Mouse (Mus musculus) kidney, embryonic 15.5 days (tissue): ENCODE data around the gene Sirpa. TPM values are rescaled to one million over a fixed set of nuclear protein-coding genes. Genes with fewer than 3 reads are reported as not detected.
A peak's percentile ranks its signal among the peaks of the same experiment; 100 is the strongest.

Experiments used
- ATAC-seq: fragments of 200-750 bp; cut with Nextera tagmentation; replicated peaks from 2 replicates; pipeline ENCODE4 v1.8.0; 2017; ENCODE audit warnings: moderate TSS enrichment; ENCODE audit not compliant: low FRiP score
- H3K27ac ChIP-seq: fragments of 300-500 bp; sonication (generic); 2 replicates; pipeline ENCODE4 v1.5.1; 2015; ENCODE audit warnings: mild to moderate bottlenecking, inconsistent platforms
- H3K27me3 ChIP-seq: fragments of 300-500 bp; sonication (generic); 2 replicates; pipeline ENCODE4 v1.6.1; 2015; ENCODE audit warnings: inconsistent platforms
- H3K36me3 ChIP-seq: fragments of 300-500 bp; sonication (generic); 2 replicates; pipeline ENCODE4 v1.6.1; 2015; ENCODE audit warnings: inconsistent platforms
- H3K4me1 ChIP-seq: fragments of 300-500 bp; sonication (generic); 2 replicates; pipeline ENCODE4 v1.6.1; 2015; ENCODE audit warnings: inconsistent platforms
- H3K4me2 ChIP-seq: fragments of 300-500 bp; sonication (generic); 2 replicates; pipeline ENCODE4 v1.6.1; 2015; ENCODE audit warnings: moderate library complexity, mild to moderate bottlenecking, inconsistent platforms
- H3K4me3 ChIP-seq: fragments of 300-500 bp; sonication (generic); replicated peaks from 2 replicates; pipeline ENCODE4 v1.5.1; 2015; ENCODE audit warnings: mild to moderate bottlenecking, inconsistent platforms
- H3K9ac ChIP-seq: fragments of 300-500 bp; sonication (generic); 2 replicates; pipeline ENCODE4 v1.6.1; 2015; ENCODE audit warnings: mild to moderate bottlenecking, inconsistent platforms
- H3K9me3 ChIP-seq: fragments of 300-500 bp; sonication (generic); replicated peaks from 2 replicates; pipeline ENCODE4 v1.6.1; 2016; ENCODE audit warnings: inconsistent platforms
- WGBS: fragments of 180-500 bp; shearing (Covaris S2); methylation state at CpG from one replicate; pipeline ENCODE4 v1.1.7; 2015; ENCODE audit warnings: mixed read lengths; 5-methylcytosine and 5-hydroxymethylcytosine counted together
- polyA plus RNA-seq: library from polyadenylated mRNA; unstranded; fragments of >200 nt; fragmentation: Nextera tagmentation; extraction: Ambion mirVana; gene quantifications from 2 replicates; pipeline ENCODE4 v1.2.1, GENCODE M21; 2015

Sirpa gene
- 28.4 and 30.6 TPM in 2 replicates for polyA plus RNA-seq

GRCm38 (mm10) chr2:129592459-129593140 is at the start of gene Sirpa:
Gene Sirpa, plus strand, starts transcription at chr2:129592835.
- under 1% methylated on average over 43 of the region's 43 CpGs for WGBS
- Histone ChIP-seq H3K27me3 (no peaks in the 10 kb centered on the region), H3K4me2 (peak within 1 kb of the TSS; percentile 94), H3K9ac (peak within 1 kb of the TSS; percentile 77), H3K4me3 (peak within 1 kb of the TSS; percentile 76), H3K9me3 (no peaks in the 10 kb centered on the region), H3K27ac (peak within 1 kb of the TSS; percentile 94), H3K36me3 (no peaks in the 10 kb centered on the region), H3K4me1 (peaks cover 59% of the 10 kb centered on the region)
- ATAC-seq = peak; percentile 82

- Histone ChIP-seq H3K9me3 (no peaks in the 10 kb centered on the region), H3K9ac (no peak overlapping the region), H3K4me3 (no peak overlapping the region), H3K36me3 (no peaks in the 10 kb centered on the region), H3K4me1 (peaks cover 4% of the 10 kb centered on the region; the same call in 1 of the 2 replicates), H3K4me2 (no peak overlapping the region), H3K27me3 (no peaks in the 10 kb centered on the region), H3K27ac (no peak overlapping the region)
- peak; percentile 72; the same call in 1 of the 2 replicates for ATAC-seq
- WGBS = 59% methylated on average over 4 of the region's 4 CpGs
Observed at GRCm38 (mm10) chr2:129544448-129544847, 48.2 kb upstream of the Sirpa start.

GRCm38 (mm10) chr2:129544919-129545318 is 47.7 kb upstream of the Sirpa start:
- H3K36me3 ChIP-seq = no peaks in the 10 kb centered on the region
- H3K9ac ChIP-seq = no peak overlapping the region
- peaks cover 5% of the 10 kb centered on the region; the same call in 1 of the 2 replicates for H3K4me1 ChIP-seq
- ATAC-seq = no peak
- no peak overlapping the region for H3K27ac ChIP-seq
- H3K4me3 ChIP-seq = no peak overlapping the region
- no peaks in the 10 kb centered on the region for H3K27me3 ChIP-seq
- 82% methylated on average over 3 of the region's 3 CpGs for WGBS
- H3K4me2 ChIP-seq = no peak overlapping the region
- no peaks in the 10 kb centered on the region for H3K9me3 ChIP-seq

GRCm38 (mm10) chr2:129545596-129545995 is 47.0 kb upstream of the Sirpa start:
- Histone ChIP-seq H3K4me3 (no peak overlapping the region), H3K9me3 (no peaks in the 10 kb centered on the region), H3K36me3 (no peaks in the 10 kb centered on the region), H3K27me3 (no peaks in the 10 kb centered on the region), H3K9ac (no peak overlapping the region), H3K27ac (no peak overlapping the region), H3K4me1 (peaks cover 3% of the 10 kb centered on the region; the same call in 1 of the 2 replicates), H3K4me2 (no peak overlapping the region)
- no peak for ATAC-seq
- 76% methylated on average over 7 of the region's 7 CpGs for WGBS

GRCm38 (mm10) chr2:129546772-129547171 is 45.9 kb upstream of the Sirpa start:
- no peaks in the 10 kb centered on the region for H3K27me3 ChIP-seq
- no peak for ATAC-seq
- no peak overlapping the region for H3K4me2 ChIP-seq
- 36% methylated on average over 3 of the region's 3 CpGs for WGBS
- H3K4me1 ChIP-seq = peaks cover 3% of the 10 kb centered on the region; the same call in 1 of the 2 replicates
- H3K4me3 ChIP-seq = no peak overlapping the region
- no peak overlapping the region for H3K9ac ChIP-seq
- no peak overlapping the region for H3K27ac ChIP-seq
- no peaks in the 10 kb centered on the region for H3K9me3 ChIP-seq
- H3K36me3 ChIP-seq = no peaks in the 10 kb centered on the region

- Histone ChIP-seq H3K27ac (no peak overlapping the region), H3K9me3 (no peaks in the 10 kb centered on the region), H3K4me1 (peaks cover 3% of the 10 kb centered on the region; the same call in 1 of the 2 replicates), H3K4me2 (no peak overlapping the region), H3K36me3 (no peaks in the 10 kb centered on the region), H3K27me3 (no peaks in the 10 kb centered on the region), H3K9ac (no peak overlapping the region), H3K4me3 (no peak overlapping the region)
- ATAC-seq = no peak
- WGBS = 32% methylated on average over 9 of the region's 9 CpGs
Observed at GRCm38 (mm10) chr2:129549537-129550135, 43.0 kb upstream of the Sirpa start.

GRCm38 (mm10) chr2:129550781-129551180 is 41.9 kb upstream of the Sirpa start:
- Histone ChIP-seq H3K4me1 (peaks cover 3% of the 10 kb centered on the region; the same call in 1 of the 2 replicates), H3K4me2 (no peak overlapping the region), H3K9me3 (no peaks in the 10 kb centered on the region), H3K27ac (no peak overlapping the region), H3K27me3 (no peaks in the 10 kb centered on the region), H3K9ac (no peak overlapping the region), H3K4me3 (no peak overlapping the region), H3K36me3 (no peaks in the 10 kb centered on the region)
- WGBS = 75% methylated on average over 2 of the region's 2 CpGs
- no peak for ATAC-seq

GRCm38 (mm10) chr2:129556081-129556480 is 36.6 kb upstream of the Sirpa start:
- no peak for ATAC-seq
- 77% methylated on average over 6 of the region's 6 CpGs for WGBS
- no peak overlapping the region for H3K4me3 ChIP-seq

GRCm38 (mm10) chr2:129558008-129558874 is 34.4 kb upstream of the Sirpa start:
- Histone ChIP-seq H3K36me3 (no peaks in the 10 kb centered on the region), H3K9ac (no peak overlapping the region), H3K4me2 (no peak overlapping the region), H3K27me3 (no peaks in the 10 kb centered on the region), H3K27ac (no peak overlapping the region), H3K4me1 (peaks cover 9% of the 10 kb centered on the region; the same call in 1 of the 2 replicates), H3K4me3 (no peak overlapping the region), H3K9me3 (no peaks in the 10 kb centered on the region)
- no peak for ATAC-seq
- 44% methylated on average over 12 of the region's 12 CpGs for WGBS

More at GRCm38 (mm10) chr2:129556081-129556480, 36.6 kb upstream of the Sirpa start:
- Histone ChIP-seq H3K27me3 (no peaks in the 10 kb centered on the region), H3K9me3 (no peaks in the 10 kb centered on the region), H3K4me1 (peaks cover 9% of the 10 kb centered on the region; the same call in 1 of the 2 replicates), H3K9ac (no peak overlapping the region), H3K36me3 (no peaks in the 10 kb centered on the region), H3K4me2 (no peak overlapping the region), H3K27ac (no peak overlapping the region)

- WGBS = 52% methylated on average over 3 of the region's 3 CpGs
- H3K4me3 ChIP-seq = no peak overlapping the region
- H3K36me3 ChIP-seq = no peaks in the 10 kb centered on the region
- peaks cover 9% of the 10 kb centered on the region; the same call in 1 of the 2 replicates for H3K4me1 ChIP-seq
- H3K4me2 ChIP-seq = no peak overlapping the region
- H3K27ac ChIP-seq = no peak overlapping the region
- H3K27me3 ChIP-seq = no peaks in the 10 kb centered on the region
- ATAC-seq = no peak
- no peaks in the 10 kb centered on the region for H3K9me3 ChIP-seq
- no peak overlapping the region for H3K9ac ChIP-seq
Observed at GRCm38 (mm10) chr2:129558875-129559219, 33.8 kb upstream of the Sirpa start.

- Histone ChIP-seq H3K27me3 (no peaks in the 10 kb centered on the region), H3K4me1 (peaks cover 9% of the 10 kb centered on the region; the same call in 1 of the 2 replicates), H3K36me3 (no peaks in the 10 kb centered on the region), H3K4me3 (no peak overlapping the region), H3K4me2 (no peak overlapping the region), H3K9me3 (no peaks in the 10 kb centered on the region), H3K9ac (no peak overlapping the region), H3K27ac (no peak overlapping the region)
- 65% methylated on average over 3 of the region's 3 CpGs for WGBS
- ATAC-seq = no peak
Observed at GRCm38 (mm10) chr2:129561796-129562195, 30.8 kb upstream of the Sirpa start.
